Mouse (Mus musculus): ENCODE measurements around the gene Suz12. TPM values are rescaled to one million over a fixed set of nuclear protein-coding genes. Genes with fewer than 3 reads are reported as not detected.
A peak's percentile ranks its signal among the peaks of the same experiment; 100 is the strongest.

The Suz12 gene
- polyA plus RNA-seq, 1 experiment from 2014 or later, result 23.7 TPM

GRCm38 (mm10) chr11:80080826-80081728 is 88.2 kb downstream of the Suz12 start, which contains the start of gene Crlf3:
TSS of gene Crlf3 (minus strand) at chr11:80080991.
- Histone ChIP-seq H3K4me3 (peak within 1 kb of the TSS; percentile 90), H3K9ac (peak within 1 kb of the TSS; percentile 94), H3K4me1 (peaks cover 7% of the 10 kb centered on the region), H3K9me3 (no peaks in the 10 kb centered on the region), H3K36me3 (no peaks in the 10 kb centered on the region), H3K27ac (peak within 1 kb of the TSS; percentile 57), H3K4me2 (replicated peaks) (peak within 1 kb of the TSS; percentile 74), H3K27me3 (replicated peaks) (no peaks in the 10 kb centered on the region)
- ATAC-seq (ENCODE audit: low FRiP score, low read depth), result peak; percentile 90
- 8% methylated on average over 55 of the region's 55 CpGs for WGBS

- Histone ChIP-seq H3K27ac (no peak overlapping the region), H3K4me1 (peaks cover 7% of the 10 kb centered on the region), H3K36me3 (no peaks in the 10 kb centered on the region), H3K9me3 (no peaks in the 10 kb centered on the region), H3K4me3 (no peak overlapping the region), H3K9ac (no peak overlapping the region), H3K27me3 (replicated peaks) (no peaks in the 10 kb centered on the region), H3K4me2 (replicated peaks) (no peak overlapping the region)
- ATAC-seq (ENCODE audit: low FRiP score, low read depth), result no peak
- WGBS, result 85% methylated on average over 7 of the region's 7 CpGs
Measured at GRCm38 (mm10) chr11:80081786-80082319, 88.9 kb downstream of the Suz12 start.

Other genes with a start within 250 kb of the Suz12 start
- 61.6 and 62.6 TPM in 2 replicates for gene Utp6, start 30.7 kb upstream of the Suz12 start, polyA plus RNA-seq (2016; fragmentation: Nextera tagmentation; extraction: Ambion mirVana)
- gene Crlf3, start 87.9 kb downstream of the Suz12 start, polyA plus RNA-seq (2016; fragmentation: Nextera tagmentation; extraction: Ambion mirVana), result 24.0 and 25.2 TPM in 2 replicates
- gene Atad5, start 96.3 kb downstream of the Suz12 start, polyA plus RNA-seq (2016; fragmentation: Nextera tagmentation; extraction: Ambion mirVana), result 9.4 and 9.5 TPM in 2 replicates
- 25.8 and 31.6 TPM in 2 replicates for gene Tefm, start 149.1 kb downstream of the Suz12 start, polyA plus RNA-seq (2016; fragmentation: Nextera tagmentation; extraction: Ambion mirVana)
- gene Adap2, start 161.0 kb downstream of the Suz12 start, polyA plus RNA-seq (2016; fragmentation: Nextera tagmentation; extraction: Ambion mirVana), result 2.5 and 2.9 TPM in 2 replicates
- 3.0 and 3.2 TPM in 2 replicates for gene Rnf135, start 190.7 kb downstream of the Suz12 start, polyA plus RNA-seq (2016; fragmentation: Nextera tagmentation; extraction: Ambion mirVana)
- gene Rhot1, start 215.9 kb downstream of the Suz12 start, polyA plus RNA-seq (2016; fragmentation: Nextera tagmentation; extraction: Ambion mirVana), result 70.9 and 72.1 TPM in 2 replicates